22 mouse cellular contexts compared by ENCODE assay signal in genomic region chr17:44485337-44485736, GRCm38 (mm10).
DNase-seq lines count a peak whose midpoint lies in the region; ATAC-seq and TF ChIP-seq lines count a peak whose summit lies in the region.
"Had no signal": no experiment of that assay in that cellular context is flagged by ENCODE, and none has a peak within 500 bp of the region (broad histone marks: within the 10 kb centered on the region; RNA-seq: fewer than 3 reads in every experiment).

No protein-coding gene starts in this region.

- DNase-seq in forebrain, embryonic 10.5 days (ENCODE audit: extremely low spot score, low spot score), result no peak
- DNase-seq in forebrain, postnatal 0 days, result peak; percentile 30
- DNase-seq in midbrain, embryonic 11.5 days (ENCODE audit: low spot score, missing footprints), result peak; percentile 62
- DNase-seq in midbrain, embryonic 10.5 days (ENCODE audit: low spot score), result no peak
- DNase-seq in right cerebral cortex, postnatal 10 days (ENCODE audit: low spot score in 2 of 2), result peak; percentile 38 to 57
- DNase-seq in right cerebral cortex, postnatal 4 days, result no peak
- DNase-seq: adrenal gland, adult 2 months; adrenal gland, adult 8-10 months; adrenal gland, postnatal 10 days; adrenal gland, postnatal 14 days; adrenal gland, postnatal 25 days; adrenal gland, postnatal 36 days; B cell, adult 2 months; cerebellum, adult 11 months; cerebellum, adult 11-12 months had no signal

- H3K4me3 ChIP-seq in forebrain, embryonic 16.5 days (replicated peaks; ENCODE audit: low read length), result no peak overlapping the region
- H3K4me3 ChIP-seq in forebrain, embryonic 10.5 days, result no peak overlapping the region
- no peak overlapping the region for H3K4me3 ChIP-seq in forebrain, postnatal 0 days (ENCODE audit: low read depth, low read length)
- no peak overlapping the region for H3K4me3 ChIP-seq in forebrain, embryonic 13.5 days
- H3K4me3 ChIP-seq in midbrain, embryonic 11.5 days (ENCODE audit: low read depth, low read length), result no peak overlapping the region
- no peak overlapping the region for H3K4me3 ChIP-seq in midbrain, embryonic 10.5 days

- no peak overlapping the region for H3K9ac ChIP-seq in forebrain, embryonic 16.5 days (replicated peaks; ENCODE audit: low read depth, low read length)
- H3K9ac ChIP-seq in forebrain, postnatal 0 days, result no peak overlapping the region
- H3K9ac ChIP-seq in forebrain, embryonic 13.5 days, result no peak overlapping the region
- H3K9ac ChIP-seq in midbrain, embryonic 11.5 days (ENCODE audit: low read length), result no peak overlapping the region

- no peaks in the 10 kb centered on the region for H3K36me3 ChIP-seq in forebrain, embryonic 16.5 days (ENCODE audit: control insufficient read depth, insufficient read depth)
- H3K36me3 ChIP-seq in forebrain, embryonic 10.5 days (replicated peaks), result no peaks in the 10 kb centered on the region
- H3K36me3 ChIP-seq in forebrain, postnatal 0 days (ENCODE audit: insufficient read depth), result no peaks in the 10 kb centered on the region
- no peaks in the 10 kb centered on the region for H3K36me3 ChIP-seq in forebrain, embryonic 13.5 days (ENCODE audit: poor library complexity, severe bottlenecking)
- no peaks in the 10 kb centered on the region for H3K36me3 ChIP-seq in midbrain, embryonic 11.5 days (ENCODE audit: control insufficient read depth, insufficient read depth, low read length)
- no peaks in the 10 kb centered on the region for H3K36me3 ChIP-seq in midbrain, embryonic 10.5 days
- H3K36me3 ChIP-seq: G1E had no signal

- WGBS in forebrain, embryonic 16.5 days, result 86% methylated on average over 5 of the region's 5 CpGs
- WGBS in forebrain, embryonic 10.5 days, result 88% methylated on average over 5 of the region's 5 CpGs
- WGBS in forebrain, postnatal 0 days, result 71% methylated on average over 5 of the region's 5 CpGs
- 83% methylated on average over 5 of the region's 5 CpGs for WGBS in forebrain, embryonic 13.5 days
- WGBS in midbrain, embryonic 11.5 days, result 89% methylated on average over 5 of the region's 5 CpGs
- 92% methylated on average over 5 of the region's 5 CpGs for WGBS in midbrain, embryonic 10.5 days

- H3K27me3 ChIP-seq in forebrain, embryonic 16.5 days (replicated peaks; ENCODE audit: control insufficient read depth, insufficient read depth, low read length), result no peaks in the 10 kb centered on the region
- H3K27me3 ChIP-seq in forebrain, embryonic 10.5 days (ENCODE audit: poor library complexity, severe bottlenecking), result no peaks in the 10 kb centered on the region
- no peaks in the 10 kb centered on the region for H3K27me3 ChIP-seq in forebrain, postnatal 0 days (ENCODE audit: insufficient read depth, low read length)
- H3K27me3 ChIP-seq in forebrain, embryonic 13.5 days, result no peaks in the 10 kb centered on the region
- H3K27me3 ChIP-seq in midbrain, embryonic 11.5 days (ENCODE audit: control insufficient read depth, insufficient read depth, low read length), result no peaks in the 10 kb centered on the region
- no peaks in the 10 kb centered on the region for H3K27me3 ChIP-seq in midbrain, embryonic 10.5 days (ENCODE audit: low read depth, poor library complexity, severe bottlenecking)
- H3K27me3 ChIP-seq: CH12.LX, Patski had no signal

- H3K4me2 ChIP-seq in forebrain, embryonic 16.5 days (ENCODE audit: low read length), result no peak overlapping the region
- no peak overlapping the region for H3K4me2 ChIP-seq in forebrain, postnatal 0 days (ENCODE audit: low read depth)
- H3K4me2 ChIP-seq in forebrain, embryonic 13.5 days, result no peak overlapping the region
- no peak overlapping the region for H3K4me2 ChIP-seq in midbrain, embryonic 11.5 days

- TF ChIP-seq CTCF in forebrain, postnatal 0 days (IDR thresholded peaks at IDR 0.05; ENCODE audit: low read depth), result no peak

- H3K9me3 ChIP-seq in forebrain, embryonic 16.5 days (ENCODE audit: control insufficient read depth, low read length), result no peaks in the 10 kb centered on the region
- no peaks in the 10 kb centered on the region for H3K9me3 ChIP-seq in forebrain, embryonic 10.5 days
- no peaks in the 10 kb centered on the region for H3K9me3 ChIP-seq in forebrain, postnatal 0 days (ENCODE audit: low read length)
- H3K9me3 ChIP-seq in forebrain, embryonic 13.5 days (replicated peaks), result no peaks in the 10 kb centered on the region
- H3K9me3 ChIP-seq in midbrain, embryonic 11.5 days (ENCODE audit: control insufficient read depth, low read length), result no peaks in the 10 kb centered on the region
- no peaks in the 10 kb centered on the region for H3K9me3 ChIP-seq in midbrain, embryonic 10.5 days (replicated peaks)

- H3K4me1 ChIP-seq in forebrain, embryonic 16.5 days (replicated peaks; ENCODE audit: control insufficient read depth, insufficient read depth, low read length), result no peaks in the 10 kb centered on the region
- H3K4me1 ChIP-seq in forebrain, embryonic 10.5 days, result no peaks in the 10 kb centered on the region
- no peaks in the 10 kb centered on the region for H3K4me1 ChIP-seq in forebrain, postnatal 0 days (ENCODE audit: insufficient read depth)
- H3K4me1 ChIP-seq in forebrain, embryonic 13.5 days, result no peaks in the 10 kb centered on the region
- H3K4me1 ChIP-seq in midbrain, embryonic 11.5 days (ENCODE audit: control insufficient read depth, insufficient read depth, low read length), result no peaks in the 10 kb centered on the region
- no peaks in the 10 kb centered on the region for H3K4me1 ChIP-seq in midbrain, embryonic 10.5 days

- H3K27ac ChIP-seq in forebrain, embryonic 16.5 days (ENCODE audit: low read length), result no peak overlapping the region
- no peak overlapping the region for H3K27ac ChIP-seq in forebrain, embryonic 10.5 days
- H3K27ac ChIP-seq in forebrain, postnatal 0 days (ENCODE audit: low read depth, low read length), result no peak overlapping the region
- no peak overlapping the region for H3K27ac ChIP-seq in forebrain, embryonic 13.5 days
- no peak overlapping the region for H3K27ac ChIP-seq in midbrain, embryonic 11.5 days (ENCODE audit: low read depth, low read length)
- no peak overlapping the region for H3K27ac ChIP-seq in midbrain, embryonic 10.5 days (replicated peaks)

- 0 out of 2 replicates have a peak, but pooled peaks have one; percentile 40 for ATAC-seq in forebrain, embryonic 16.5 days
- peak; percentile 64; the same call in 1 of the 2 replicates for ATAC-seq in forebrain, postnatal 0 days
- no peak for ATAC-seq in forebrain, embryonic 13.5 days
- ATAC-seq in midbrain, embryonic 11.5 days (ENCODE audit: low FRiP score), result no peak
- ATAC-seq: activated CD4-positive, CD25-positive, alpha-beta regulatory T cell, adult 4 months; CD4-positive, CD25-positive, alpha-beta regulatory T cell, adult 4 months; Patski had no signal

Comparison
In these comparisons a context has a peak if more than half of its experiments do, and no peak if none do; other contexts are left out.
1. ATAC-seq: peak in forebrain, embryonic 16.5 days (single experiment) and forebrain, postnatal 0 days (single experiment); none in forebrain, embryonic 13.5 days (single experiment) and midbrain, embryonic 11.5 days (single experiment).
2. DNase-seq: peak in forebrain, postnatal 0 days (single experiment), midbrain, embryonic 11.5 days (single experiment) and right cerebral cortex, postnatal 10 days (2 of 2); none in forebrain, embryonic 10.5 days (single experiment), midbrain, embryonic 10.5 days (single experiment) and right cerebral cortex, postnatal 4 days (single experiment).